Mouse (Mus musculus): ENCODE data around the gene Msl1.
A peak's percentile ranks its signal among the peaks of the same experiment; 100 is the strongest.

Gene Msl1

DNA sequence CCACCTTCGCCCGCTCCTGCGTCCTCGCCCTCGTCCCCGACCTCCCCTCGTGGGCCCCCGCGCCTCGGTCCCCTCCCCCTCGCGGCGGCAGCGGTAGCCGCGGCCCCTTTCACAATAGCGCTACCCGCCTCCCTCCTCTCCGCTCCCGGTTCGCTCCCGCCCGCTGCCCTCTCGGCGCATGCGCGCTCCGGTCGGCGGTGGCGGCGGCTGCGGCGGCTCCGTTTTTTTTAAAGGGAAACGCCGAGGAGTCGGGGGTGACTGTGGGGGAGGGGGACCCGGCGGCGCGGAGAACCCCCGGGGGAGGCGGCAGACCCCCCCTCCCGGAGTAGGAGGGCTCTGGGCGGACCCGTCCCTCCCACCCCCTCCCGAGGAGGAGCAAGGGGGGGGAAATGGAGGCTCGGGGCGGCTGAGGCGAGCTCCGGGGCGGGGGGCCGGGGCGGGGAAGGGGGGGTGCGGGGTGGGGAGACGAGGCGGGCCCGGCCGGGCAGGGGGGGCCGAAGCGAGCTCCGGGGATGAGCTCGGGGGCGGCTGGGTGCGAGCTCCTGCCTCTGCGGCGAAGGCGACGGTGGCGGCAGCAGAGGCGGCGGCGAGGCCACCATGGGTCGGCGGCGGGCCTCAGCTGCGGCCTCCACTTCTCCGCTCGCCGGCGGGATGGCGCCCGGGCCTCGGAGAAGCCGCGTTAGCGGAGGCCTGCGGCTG is at the start of gene Msl1:
Gene Msl1, plus strand, starts transcription at position 502 of the 699 bp plus-strand sequence.
- peak; percentile 93 for DNase-seq (ENCODE audit: low read depth, low spot score)

DNA sequence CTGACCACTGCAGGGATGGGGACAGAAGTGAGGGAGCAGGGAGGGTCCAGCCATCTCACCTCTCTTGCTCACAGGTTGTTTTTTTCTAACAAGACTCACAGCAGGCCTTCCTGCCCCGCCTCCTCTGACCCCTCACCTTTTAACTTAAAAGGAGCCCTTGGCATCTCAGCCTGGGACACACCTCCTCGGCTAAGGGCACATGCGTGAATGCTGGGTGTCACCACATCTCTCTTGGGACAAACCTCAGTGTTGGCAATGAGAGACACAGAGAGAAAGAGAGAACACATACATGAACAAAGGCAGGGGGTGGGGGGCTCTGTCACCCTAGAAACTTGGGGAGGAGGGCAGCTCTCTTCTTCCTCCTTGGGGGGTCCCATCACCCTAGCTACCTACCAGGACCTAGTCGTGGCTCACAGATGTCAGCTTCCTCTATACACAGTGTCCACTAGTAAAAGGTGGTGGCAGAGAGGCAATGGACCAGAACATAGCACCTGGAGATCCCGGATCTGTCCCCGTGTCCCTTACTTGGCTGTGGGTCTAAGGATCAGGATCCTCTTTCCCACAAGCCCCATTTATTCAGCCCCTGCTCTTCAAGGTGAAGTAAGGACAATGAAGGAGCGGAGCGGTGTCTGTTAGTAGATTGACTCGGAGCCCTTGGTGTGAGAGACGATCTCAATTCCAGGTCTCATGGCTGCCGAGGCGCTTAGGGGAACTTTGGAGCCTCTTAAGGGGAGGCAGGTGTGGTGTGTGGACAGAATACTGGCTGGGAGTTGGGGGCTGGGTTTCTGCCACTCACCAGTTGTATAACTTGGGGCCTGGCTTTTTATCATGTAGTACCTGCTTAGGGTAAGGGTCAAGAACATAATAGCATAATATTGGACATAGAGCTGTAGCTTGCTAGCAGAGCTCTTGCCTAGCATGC is 49.1 kb upstream of the Msl1 start:
- DNase-seq (ENCODE audit: low read depth, low spot score) = no peak

DNA sequence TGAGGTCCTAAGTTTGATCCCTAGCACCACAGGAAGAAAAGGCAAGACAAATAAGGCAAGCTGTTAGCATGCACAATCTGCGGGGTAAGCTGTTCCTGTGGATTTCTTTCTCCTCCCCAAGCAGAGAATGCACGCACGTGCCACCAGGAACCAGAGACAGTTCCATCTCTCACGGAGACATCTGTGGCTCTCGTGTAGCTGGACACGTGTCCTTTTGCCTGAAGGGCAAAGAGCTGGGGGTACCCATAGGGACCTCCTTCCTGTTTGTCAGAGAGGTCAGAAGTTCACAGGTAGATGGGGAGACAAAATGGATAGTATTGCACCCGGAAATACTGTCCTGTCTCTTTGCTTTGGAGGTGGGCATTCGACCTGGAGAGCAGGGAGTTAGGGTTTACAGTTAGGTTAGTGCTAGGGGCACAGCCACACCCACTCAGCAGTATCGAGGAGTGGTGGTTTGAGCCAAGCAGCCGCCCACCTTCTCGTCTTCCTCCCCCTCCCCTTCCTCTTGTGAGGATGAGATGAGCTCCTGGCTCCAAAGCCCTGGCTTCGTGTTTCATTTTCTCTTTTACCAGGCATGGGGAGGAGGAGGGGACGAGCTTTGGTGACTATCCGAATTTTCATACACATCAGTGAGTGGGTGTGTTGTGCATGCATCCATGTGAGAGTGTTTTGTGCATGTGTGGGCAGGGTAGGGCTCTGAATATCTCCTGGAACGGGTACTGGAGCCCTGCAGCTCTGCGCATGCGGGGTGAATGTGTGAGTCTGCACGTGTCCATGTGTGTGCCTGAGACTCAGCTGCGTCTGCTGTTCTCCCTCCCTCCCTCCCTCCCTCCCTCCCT is 48.2 kb upstream of the Msl1 start:
- peak; percentile 75 for DNase-seq (ENCODE audit: low read depth, low spot score)

GRCm38 (mm10) chr11:98747804-98748505 is 47.4 kb upstream of the Msl1 start:
- peak; percentile 24 for DNase-seq (ENCODE audit: low read depth, low spot score)

DNA sequence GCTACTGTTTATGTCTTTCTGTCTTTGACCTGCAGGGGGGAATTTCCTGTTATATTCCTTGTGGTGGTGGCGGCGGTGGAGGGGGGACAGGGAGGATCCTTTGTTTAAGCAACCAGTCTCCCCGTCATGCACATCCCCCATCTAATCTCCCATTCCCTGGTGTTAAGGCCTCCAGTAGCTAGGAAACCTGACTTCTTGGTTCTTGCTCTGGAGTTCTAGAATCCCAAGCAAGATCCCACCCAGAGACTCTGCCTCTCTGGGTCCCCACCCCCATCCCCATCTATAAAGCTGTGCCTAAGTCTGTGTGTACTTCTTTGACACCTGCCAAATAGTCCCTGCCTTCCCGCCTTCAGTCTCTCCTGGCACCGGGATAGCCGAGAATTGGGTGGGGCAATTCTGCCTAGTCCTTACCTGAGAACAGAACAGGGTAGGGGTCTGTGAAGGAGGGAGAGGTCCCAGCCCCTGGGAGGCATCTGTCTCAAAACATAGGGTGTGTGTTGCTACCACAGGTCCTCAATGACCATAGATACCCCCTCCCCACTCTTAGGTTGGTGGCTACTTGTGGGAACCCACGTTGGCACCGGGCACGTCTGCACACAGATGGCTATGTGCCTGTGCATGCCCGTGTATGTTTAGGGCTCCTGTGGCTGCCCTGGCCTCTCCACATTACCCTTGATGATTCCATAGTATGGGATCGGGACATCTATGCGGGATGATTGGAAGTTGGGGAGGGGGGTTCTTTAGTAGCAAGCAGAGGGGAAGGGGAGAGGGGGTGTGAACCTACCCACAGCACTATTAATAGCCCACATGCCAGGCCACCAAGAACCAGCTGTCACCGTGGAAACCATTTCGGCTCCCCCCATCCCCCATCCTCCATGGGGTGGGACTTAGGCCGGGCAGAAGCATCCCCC is 46.6 kb upstream of the Msl1 start:
- no peak for DNase-seq (ENCODE audit: low read depth, low spot score)

DNA sequence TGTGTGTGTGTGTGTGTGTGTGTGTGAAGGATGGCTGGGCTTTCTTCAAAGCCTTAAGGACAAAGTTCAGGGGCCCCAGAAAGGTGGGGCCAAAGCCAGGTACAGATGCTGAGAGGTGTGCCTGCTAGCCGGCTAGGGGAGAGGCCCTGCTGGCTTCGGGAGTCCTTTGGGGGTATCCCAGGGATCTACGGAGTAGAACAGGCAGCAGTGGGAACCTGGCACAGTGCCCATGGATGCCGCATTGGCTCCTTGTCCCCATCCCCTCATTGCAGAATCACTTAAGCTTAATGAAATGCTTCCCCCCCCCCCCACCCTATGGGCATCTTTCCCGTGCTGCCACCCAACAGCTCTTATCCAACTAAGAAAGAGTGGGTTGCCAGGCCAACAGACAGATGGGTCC is 45.6 kb upstream of the Msl1 start:
- DNase-seq (ENCODE audit: low read depth, low spot score) = no peak

- no peak for DNase-seq (ENCODE audit: low read depth, low spot score)
Measured at GRCm38 (mm10) chr11:98750351-98751201, 44.7 kb upstream of the Msl1 start.

DNA sequence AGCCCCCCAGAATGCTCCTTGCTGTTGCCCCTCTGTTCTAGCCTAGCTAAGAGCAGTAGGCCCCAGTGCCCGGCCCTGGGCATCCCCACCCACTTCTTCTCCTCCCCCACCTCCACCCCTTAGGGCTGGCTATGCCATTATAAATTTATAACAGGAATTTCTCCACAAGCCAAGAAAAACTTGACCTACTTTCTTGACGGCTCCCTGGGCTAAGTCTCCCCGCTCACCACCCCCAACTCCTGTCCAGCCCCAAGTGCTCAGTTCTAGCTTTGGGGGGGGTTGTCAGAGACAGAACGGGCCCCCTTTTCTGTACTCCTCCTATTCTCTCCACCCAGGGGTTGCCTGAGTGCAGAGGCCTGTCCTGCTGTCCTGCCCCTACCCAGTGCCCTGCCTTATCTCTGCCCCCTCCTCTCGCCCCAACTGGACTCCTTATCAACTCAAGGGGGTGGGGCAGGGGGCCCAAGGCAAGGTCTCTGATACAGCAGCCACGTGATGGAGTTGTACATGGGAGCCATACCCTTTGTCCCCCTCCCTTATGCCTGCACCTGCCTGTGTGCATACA is 44.0 kb upstream of the Msl1 start:
- no peak for DNase-seq (ENCODE audit: low read depth, low spot score)

DNA sequence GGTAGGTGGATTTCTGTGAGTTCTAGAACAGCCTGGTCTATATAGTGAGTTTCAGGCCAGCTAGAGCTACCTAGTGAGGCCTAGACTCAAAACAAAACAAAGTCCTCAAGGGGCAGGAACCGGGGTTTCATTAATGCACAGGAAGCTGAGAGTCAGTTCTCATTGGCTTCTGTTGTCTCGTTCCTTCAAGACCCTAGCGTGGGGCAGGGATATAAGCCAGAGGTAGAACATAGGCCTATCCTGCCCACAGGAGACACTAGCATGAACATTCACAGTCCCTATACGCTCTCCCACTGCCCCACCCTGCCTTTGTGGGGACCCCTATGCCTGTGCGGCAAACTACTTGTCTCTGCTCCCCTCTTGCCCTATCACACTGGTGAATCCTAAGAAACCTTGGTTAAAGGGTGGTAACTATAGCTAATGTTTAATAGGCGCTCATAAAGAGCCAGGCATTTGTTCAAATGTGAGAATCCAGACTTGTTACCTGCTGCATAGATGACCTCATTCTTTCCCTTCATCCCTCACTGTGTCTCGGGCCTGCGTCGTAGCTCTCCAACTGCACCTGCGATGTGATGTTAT is 42.7 kb upstream of the Msl1 start:
- no peak for DNase-seq (ENCODE audit: low read depth, low spot score)

DNA sequence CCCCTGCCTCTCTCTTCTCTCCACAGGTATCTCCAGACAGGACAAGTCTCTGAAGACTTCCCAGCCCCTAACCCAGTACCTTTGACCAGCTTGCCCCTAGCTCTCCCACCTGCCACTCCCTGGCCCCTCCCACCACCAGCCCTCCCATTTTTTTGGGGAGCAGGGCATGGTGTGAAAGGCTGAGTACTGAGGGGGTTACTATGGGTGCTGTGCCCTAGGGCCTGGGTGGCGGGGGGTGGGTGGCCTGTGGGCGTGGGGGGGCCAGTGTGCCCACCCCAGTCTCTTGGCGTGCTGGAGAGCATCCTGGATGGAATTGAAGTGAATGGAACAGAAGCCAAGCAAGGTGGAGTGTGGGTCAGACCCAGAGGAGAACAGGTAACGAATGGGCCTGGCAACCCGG is 42.1 kb upstream of the Msl1 start:
- no peak for DNase-seq (ENCODE audit: low read depth, low spot score)

- no peak for DNase-seq (ENCODE audit: low read depth, low spot score)
Measured at GRCm38 (mm10) chr11:98754151-98754620, 41.1 kb upstream of the Msl1 start.

DNA sequence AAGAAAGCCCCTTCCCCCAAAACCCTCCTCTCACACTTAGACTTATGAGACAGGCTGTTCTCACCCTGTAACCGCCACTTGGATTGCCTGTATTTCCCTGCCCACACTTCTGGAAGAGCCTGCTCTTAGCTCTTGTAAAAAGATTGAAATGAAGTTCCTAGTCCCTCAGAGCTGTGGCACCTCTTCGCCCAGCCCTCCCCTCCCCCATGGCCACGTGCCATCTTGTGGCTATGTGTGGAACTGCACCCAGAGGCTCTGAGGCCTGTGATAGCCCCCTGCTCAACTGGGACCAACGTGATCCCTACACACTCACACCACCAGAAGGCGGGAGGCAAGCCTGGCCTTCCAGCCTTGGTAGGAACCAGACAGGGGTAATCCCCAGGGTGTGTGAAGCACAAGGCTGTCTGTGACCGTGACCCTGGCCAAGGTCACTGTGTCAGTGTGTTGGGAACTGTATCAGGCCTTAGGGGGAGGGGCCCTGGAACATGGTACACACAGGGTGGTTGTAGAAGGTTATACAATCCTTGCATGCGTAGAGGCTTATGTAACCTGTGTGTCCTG is 40.6 kb upstream of the Msl1 start:
- peak; percentile 83 for DNase-seq (ENCODE audit: low read depth, low spot score)

DNA sequence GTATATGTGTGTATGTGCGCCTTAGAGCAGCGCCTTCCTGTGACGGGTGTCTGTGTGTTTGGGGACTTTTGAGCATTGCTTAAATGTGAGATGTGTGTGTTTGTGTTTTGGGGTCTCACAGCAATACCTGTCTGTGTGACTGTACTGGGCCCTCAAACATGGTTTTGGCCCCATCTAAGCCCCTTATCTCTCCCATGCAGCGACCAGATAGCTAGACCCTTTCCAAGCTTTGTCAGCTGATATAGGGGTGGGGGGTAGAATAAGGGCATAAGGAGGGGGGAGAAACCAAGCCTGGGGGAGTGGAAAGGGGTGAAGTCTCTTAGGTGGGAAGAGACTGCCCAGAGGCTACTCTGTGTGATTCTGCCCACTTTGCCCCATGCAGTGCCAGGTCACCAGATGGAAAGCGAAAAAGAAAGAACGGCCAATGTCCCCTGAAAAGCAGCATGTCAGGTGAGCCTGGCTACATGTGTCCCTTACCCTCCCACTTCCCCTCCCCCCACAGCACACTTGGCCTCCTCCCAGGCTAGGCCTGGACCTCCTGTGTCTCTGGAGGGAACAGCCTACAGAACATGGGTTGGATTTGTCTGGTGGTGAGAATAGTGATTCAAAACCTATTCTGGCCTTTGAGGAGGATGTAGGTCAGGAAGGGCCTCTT is 39.5 kb upstream of the Msl1 start:
- no peak for DNase-seq (ENCODE audit: low read depth, low spot score)

- DNase-seq (ENCODE audit: low read depth, low spot score) = no peak
Measured at GRCm38 (mm10) chr11:98756711-98757110, 38.6 kb upstream of the Msl1 start.

DNA sequence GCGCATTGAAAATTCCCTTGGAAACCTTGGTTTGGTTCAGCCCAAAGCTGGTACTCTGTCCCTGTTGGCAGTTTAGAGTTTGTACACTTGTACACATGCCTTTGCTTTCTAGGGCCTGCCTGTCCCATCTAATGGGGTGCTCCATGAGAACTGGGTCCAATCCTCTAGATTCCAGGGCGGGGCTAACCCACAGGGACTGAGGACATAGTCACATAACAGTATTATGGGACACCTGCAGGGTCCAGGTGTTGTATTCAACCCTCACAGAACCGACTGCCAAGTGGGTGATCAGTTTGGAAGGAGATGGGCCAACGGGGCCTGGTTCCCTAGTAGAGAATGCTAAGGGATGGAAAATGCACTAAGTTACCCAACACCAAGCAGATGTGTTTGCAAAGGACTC is 33.4 kb upstream of the Msl1 start:
- DNase-seq (ENCODE audit: low read depth, low spot score) = no peak

DNA sequence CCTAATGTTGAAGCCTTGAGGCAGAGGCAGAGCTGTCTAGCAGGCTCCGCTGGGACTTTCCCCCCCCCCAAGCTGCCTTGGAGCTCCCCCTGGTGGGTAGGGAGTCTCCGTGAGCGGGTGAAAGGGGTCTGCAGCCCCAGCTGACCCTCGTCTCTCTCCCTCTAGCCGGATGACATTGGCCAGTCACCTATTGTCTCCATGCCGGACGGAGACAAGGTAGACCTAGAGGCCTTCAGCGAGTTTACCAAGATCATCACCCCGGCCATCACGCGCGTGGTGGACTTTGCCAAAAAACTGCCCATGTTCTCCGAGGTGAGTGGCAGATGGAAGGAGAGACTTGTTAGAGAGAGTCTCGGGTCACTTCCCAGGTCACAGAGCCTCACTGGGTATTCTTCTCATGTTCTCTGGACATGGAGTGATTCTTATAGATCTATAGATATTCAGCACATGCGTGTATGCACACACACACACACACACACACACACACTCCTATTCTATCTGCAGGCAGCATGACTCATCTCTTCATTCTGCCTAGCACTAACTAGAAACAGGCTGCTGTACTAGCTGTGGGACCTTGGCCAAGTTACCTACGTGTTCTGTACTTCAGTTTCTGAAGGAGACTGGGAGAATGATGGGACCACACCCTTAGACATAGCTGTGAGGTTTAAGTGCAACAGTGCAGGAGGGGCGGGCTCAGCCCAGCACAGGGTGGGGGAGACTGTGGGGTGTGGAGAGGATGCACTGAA is 32.4 kb upstream of the Msl1 start:
- peak; percentile 53 for DNase-seq (ENCODE audit: low read depth, low spot score)

DNA sequence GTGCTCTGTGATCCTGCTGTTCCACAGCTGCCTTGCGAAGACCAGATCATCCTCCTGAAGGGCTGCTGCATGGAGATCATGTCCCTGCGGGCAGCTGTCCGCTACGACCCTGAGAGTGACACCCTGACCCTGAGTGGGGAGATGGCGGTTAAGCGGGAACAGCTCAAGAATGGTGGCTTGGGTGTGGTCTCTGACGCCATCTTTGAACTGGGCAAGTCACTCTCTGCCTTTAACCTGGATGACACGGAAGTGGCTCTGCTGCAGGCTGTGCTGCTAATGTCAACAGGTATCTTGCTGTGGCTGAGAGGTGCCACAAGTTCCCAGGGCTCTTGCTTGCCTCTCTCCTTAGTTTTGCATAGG is 31.8 kb upstream of the Msl1 start:
- DNase-seq (ENCODE audit: low read depth, low spot score) = no peak
